Mouse (Mus musculus) cerebellum, postnatal 10 days (tissue): Measurements from ENCODE around the gene Mindy4b-ps.
A peak's percentile ranks its signal among the peaks of the same experiment; 100 is the strongest.

Experiments
- DNase-seq, 2 experiments: peaks; one replicate each; pipeline ENCODE4 v3.0.0; 2021; ENCODE audit warnings: mixed read lengths in 2 of 2

Gene Mindy4b-ps

DNA sequence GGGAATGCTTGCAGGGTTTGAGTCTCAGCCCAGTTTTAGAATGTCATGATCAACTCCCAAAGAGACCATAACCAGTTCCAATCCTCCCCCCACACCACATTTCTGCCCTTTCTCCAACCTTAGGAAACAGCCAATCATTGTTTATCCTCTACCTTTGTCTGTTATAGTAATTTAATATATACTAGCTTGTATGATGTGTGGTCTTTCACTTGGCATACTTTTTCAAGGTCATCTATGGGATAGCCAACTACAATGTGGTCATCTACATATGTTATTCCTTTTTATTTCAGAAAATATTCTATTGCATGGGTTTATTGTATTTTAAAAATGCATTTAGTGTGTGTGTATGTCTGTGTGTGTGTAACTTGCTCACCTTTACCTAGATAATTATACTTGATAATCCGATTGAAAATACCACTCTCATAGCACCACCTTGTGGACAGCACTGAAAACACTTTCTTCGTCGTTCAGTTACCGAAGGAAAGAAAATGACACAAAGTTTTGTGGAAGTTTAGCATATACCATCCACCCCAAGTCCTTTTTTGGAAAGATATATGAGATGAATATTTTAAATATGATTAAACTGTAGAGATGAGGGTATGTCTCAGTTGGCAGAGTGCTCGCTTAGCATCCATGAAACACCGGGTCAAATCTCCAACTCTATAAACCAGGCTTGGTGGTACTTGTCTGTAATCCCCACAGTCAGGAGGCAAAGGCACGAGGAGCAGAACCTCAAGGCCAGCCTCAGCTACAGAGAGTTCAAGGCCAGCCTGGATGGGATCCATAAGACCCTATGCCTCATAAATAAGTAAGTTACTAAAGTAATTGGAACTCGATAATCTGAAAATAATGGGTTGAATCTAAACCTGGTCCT lies 37.7 kb downstream of the Mindy4b-ps start:
- peak; percentile 69 to 80 for DNase-seq

DNA sequence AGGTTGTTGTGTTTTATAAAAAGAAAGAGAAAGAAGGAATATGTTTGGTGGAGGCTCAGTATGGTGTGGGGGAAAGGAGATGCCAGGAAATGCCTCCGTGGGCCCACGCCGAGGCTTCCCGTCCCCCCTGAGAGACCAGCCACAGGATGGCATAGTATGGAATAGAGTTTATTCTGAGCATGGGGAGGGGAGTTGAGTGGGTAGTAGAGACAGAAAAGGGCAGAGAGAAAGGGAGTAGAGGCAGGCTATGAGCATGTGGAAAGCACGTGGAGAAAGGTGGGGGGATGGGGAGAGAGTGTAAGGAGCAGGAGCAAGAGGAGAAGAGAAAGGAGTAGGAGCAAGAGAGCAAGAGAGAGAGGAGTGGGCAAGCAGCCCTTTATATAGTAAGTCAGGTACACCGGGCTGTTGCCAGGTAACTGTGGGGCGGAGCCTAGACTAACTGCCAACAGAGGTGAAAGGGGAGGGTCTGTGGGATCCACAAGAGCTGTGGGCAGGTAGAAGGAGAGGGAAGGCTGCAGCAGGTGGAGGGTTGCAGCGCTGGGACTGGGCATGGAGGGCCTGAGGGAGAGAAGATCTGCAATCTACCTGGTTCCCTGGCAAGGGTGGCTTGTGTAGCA lies 38.4 kb downstream of the Mindy4b-ps start:
- peak in 1 of 2 experiments; percentile 16 for DNase-seq

DNA sequence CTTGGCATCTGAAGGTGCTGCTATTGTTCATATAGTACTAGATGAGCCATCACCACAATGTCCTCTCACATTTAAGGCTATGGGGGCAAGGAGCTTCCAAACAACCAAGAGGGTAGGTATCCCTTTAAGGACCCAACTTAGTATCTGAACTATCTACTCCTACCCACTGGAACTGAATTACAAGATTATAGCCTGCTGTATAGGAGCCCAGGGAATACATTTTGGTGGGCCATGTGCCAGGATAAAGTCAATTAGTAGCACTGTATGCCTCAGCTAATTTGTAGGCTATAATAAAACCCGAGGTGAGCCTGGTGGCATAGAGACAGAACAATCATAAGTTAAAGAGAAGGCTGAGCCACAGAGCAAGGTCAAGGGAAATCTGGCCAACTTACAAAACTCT lies 65.7 kb downstream of the Mindy4b-ps start:
- no peak for DNase-seq

DNA sequence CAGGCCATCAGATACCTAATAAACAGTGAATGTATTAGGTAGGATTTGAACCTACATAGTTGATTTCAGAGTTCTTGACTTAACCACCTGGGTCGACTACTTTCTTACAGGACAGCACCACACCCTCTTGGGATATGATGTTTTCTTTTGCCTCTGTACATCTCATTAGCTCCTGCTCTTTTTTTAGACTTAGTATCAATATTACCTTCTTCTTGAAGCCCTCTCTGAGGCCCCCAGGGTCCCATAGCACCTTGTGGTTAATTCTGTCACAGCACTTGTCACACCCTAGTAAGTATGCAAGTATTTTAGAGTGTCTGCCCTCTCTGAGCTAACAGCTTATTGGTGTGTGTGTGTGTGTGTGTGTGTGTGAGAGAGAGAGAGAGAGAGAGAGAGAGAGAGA lies 66.3 kb downstream of the Mindy4b-ps start:
- DNase-seq = no peak

DNA sequence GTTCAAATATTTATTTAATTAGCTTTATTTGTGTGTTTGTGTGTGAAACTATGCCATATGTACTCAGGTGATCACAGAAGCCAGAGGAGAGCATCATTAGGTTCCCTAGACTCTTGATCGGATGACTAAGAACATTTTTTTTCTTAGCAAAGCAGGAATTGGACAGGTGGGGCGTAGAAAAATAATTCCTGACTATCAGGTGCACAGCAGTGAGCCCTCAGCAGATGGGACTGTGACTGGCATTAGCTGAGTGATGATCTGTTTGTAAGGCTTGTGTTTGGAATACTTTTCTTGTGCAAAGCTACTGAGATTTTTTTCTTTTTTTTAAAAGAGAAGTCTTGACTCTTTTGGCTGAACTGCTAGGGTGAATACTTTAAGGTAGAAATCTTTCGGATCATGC lies 67.8 kb downstream of the Mindy4b-ps start:
- no peak for DNase-seq

DNA sequence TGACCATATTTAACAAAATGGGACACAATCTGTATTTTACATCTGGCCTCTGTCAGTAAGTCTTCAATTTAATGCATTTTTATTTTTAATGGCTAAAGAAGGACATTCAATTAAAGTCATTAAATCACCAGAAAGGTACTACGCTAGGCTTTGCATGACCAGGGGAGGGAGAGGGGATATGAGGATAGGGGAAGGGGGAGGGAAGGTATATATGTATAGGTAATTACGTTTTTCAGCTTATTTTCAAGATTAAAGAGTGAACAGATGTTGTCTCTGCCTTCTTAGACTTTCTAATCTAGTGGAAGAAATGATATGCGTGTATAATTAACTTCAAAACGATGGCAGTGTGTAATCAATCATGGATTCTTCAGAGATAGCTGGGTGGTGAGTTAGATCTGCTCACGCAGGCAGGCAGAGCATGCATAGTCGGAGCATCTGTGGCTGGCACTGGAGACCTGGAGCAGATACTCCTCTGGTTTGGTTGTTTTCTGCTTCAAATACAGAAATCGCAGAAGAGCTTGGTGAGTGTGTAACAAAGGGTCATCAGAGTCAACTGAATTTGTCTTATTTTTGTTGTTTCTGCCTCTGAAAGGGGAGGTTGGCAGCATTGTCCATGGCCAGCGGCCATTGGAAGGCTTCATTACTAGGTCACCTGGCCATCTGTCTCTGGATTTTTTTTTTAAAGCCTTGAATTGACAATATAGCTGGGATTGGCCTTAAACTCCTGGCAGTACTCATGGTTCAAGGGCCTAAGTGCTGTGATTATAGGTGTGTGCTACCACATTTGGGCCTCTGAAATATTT lies 70.1 kb downstream of the Mindy4b-ps start:
- peak; percentile 65 to 79 for DNase-seq

DNA sequence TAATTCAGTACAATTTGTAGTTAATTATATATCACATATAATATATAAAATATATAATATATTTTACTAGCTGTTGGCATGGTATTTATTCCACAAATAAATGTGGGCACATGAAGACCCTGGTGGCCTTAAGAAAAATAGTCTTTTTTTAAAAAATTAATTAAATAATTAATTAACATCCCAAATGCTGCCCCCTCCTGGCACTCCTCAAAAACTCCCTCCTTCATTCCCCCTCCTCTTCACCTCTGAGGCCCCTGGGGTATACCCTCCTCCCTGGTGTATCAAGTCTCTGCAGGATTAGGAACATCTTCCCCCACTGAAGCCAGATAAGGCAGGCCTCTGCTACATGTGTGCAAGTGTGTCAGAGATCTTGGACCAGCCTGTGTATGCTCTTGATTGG lies 73.4 kb downstream of the Mindy4b-ps start:
- DNase-seq = peak in 1 of 2 experiments; percentile 21

DNA sequence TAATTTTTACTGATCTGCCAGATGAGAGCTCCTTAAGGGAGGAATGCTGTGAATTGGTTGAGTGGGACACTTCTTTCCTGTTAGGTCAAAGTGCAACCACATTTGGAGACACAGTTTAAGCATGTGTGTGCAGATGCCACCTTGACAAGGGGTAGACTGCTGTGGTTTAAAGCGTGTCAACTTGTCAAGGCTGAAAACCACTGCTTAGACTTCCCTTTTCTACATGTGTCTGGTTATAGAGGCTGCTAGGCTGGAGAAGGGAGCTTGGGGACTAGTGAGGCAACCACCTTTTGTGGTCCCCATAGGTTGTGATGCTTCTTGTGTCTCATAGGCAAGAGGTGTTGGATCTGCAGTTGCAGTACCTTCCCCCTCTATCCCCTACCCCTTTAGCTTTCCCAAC lies 74.2 kb downstream of the Mindy4b-ps start:
- DNase-seq = no peak

DNA sequence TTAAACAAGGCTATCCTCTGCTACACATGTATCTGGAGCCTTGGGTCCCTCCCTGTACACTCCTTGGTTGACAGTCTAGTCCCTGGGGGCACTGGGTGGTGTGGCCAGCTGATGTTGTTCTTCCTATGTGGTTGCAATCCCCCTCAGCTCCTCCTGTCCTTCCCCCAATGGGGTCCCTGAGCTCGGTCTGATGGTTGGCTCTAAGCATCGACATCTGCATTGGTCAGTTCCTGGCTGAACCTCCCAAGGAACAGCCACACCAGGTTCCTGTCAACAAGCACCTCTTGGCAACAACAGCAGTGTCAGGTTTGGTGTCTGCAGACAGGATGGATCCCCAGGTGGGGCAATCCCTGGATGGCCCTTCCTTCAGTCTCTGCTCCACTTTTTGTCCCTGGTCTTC lies 82.6 kb downstream of the Mindy4b-ps start:
- DNase-seq = no peak
